Mouse (Mus musculus): ENCODE results near the gene Arid5b.

GRCm38 (mm10) chr10:68281076-68281774 is 2.7 kb upstream of the Arid5b start:
- no peak for TF ChIP-seq CTCF (IDR thresholded peaks at IDR 0.05; ENCODE audit: low read depth)
- TF ChIP-seq EP300 (IDR thresholded peaks at IDR 0.05; ENCODE audit: low read depth): no peak

All from liver, embryonic 14.5 days (tissue).